Mouse (Mus musculus): Measurements from ENCODE around the gene Nudt16. TPM values are rescaled to one million over a fixed set of nuclear protein-coding genes. Genes with fewer than 3 reads are reported as not detected.

Nudt16 gene
- polyA plus RNA-seq, 1 experiment from 2014 or later = 19.0 TPM

Other genes with a start within 250 kb of the Nudt16 start
- gene Mrpl3, start 78.6 kb downstream of the Nudt16 start, polyA plus RNA-seq (2015; fragmentation: Nextera tagmentation; extraction: Ambion mirVana) = 109 and 115 TPM in 2 replicates
- not detected in 2 replicates for gene 1700080E11Rik, start 13.3 kb upstream of the Nudt16 start, polyA plus RNA-seq (2015; fragmentation: Nextera tagmentation; extraction: Ambion mirVana)